Mouse (Mus musculus) cortical plate, adult 2 months (tissue): ENCODE data around the gene Jagn1.

ENCODE experiments used
- CTCF ChIP-seq: fragments of 200-500 bp; IDR thresholded peaks from 2 replicates; pipeline ENCODE4 v1.5.1; 2011; ENCODE audit warnings: mild to moderate bottlenecking, control low read depth, low read length; ENCODE audit not compliant: insufficient read depth; ENCODE audit errors: extremely low read depth
- POLR2A ChIP-seq: fragments of 200-500 bp; IDR thresholded peaks from 2 replicates; pipeline ENCODE4 v1.6.1; 2011; ENCODE audit warnings: mild to moderate bottlenecking, low read length, control low read depth; ENCODE audit not compliant: insufficient read depth; ENCODE audit errors: extremely low read depth

- TF ChIP-seq CTCF (no peak), POLR2A (no peak)
These were observed 10.6 kb upstream of the Jagn1 start for GRCm38 (mm10) chr6:113431801-113432200.
